Mouse (Mus musculus): ENCODE data around the gene 4931406P16Rik. TPM values are rescaled to one million over a fixed set of nuclear protein-coding genes. Genes with fewer than 3 reads are reported as not detected.

4931406P16Rik gene
- polyA plus RNA-seq, 1 experiment from 2014 or later = 26.0 TPM

DNA sequence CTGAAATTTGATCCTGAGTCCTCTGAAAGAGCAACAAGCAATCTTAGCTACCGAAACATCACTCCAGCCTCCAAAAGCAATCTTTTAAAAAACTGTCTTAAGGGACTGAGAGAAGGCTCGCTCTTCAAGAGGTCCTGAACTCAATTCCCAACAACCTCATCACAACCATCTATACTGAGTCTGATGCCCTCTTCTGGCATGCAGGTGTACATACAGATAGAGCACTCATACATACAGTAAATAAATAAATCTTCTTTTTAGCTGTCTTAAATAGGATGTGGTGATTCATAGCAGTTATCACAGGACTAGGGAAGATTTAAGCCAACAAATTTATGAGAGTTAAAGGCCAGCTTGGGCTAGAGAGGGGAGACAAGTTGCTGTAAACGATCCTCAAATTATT is 117.7 kb downstream of the 4931406P16Rik start:
- no peak for ATAC-seq
- Histone ChIP-seq H3K9ac (peak overlapping the region; percentile 94), H3K36me3 (ENCODE audit: poor library complexity, severe bottlenecking) (peaks cover 29% of the 10 kb centered on the region), H3K4me3 (peak overlapping the region; percentile 96), H3K27ac (no peak overlapping the region), H3K4me2 (peak overlapping the region; percentile 87), H3K9me3 (replicated peaks) (no peaks in the 10 kb centered on the region), H3K27me3 (no peaks in the 10 kb centered on the region), H3K4me1 (peaks cover 9% of the 10 kb centered on the region)
- 45% methylated on average over 3 of the region's 3 CpGs for WGBS

DNA sequence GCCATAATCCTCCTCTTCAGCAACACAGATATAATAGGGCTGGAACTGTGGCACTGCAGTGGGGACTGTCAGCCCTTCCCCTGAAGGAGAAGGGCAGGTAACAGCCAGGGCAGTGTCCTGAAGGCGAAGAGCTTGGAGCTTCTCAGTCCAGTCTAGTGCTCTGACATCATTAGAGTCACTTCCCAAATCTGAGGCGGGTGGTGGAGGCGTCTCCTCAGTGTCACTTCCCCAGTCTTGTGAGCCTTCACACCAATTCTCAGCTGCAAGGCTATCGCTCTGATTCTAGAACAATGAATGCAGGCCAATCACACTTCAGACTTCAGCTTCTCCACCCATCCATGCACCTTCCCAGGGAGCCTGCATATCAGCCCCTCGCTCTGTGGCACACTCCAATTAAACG is 120.5 kb downstream of the 4931406P16Rik start:
- no peak overlapping the region for H3K4me2 ChIP-seq
- H3K9me3 ChIP-seq (replicated peaks) = no peaks in the 10 kb centered on the region
- no peak overlapping the region for H3K9ac ChIP-seq
- peaks cover 47% of the 10 kb centered on the region for H3K36me3 ChIP-seq (ENCODE audit: poor library complexity, severe bottlenecking)
- H3K4me1 ChIP-seq = peaks cover 9% of the 10 kb centered on the region
- no peak overlapping the region for H3K27ac ChIP-seq
- no peak overlapping the region for H3K4me3 ChIP-seq
- no peaks in the 10 kb centered on the region for H3K27me3 ChIP-seq
- WGBS = 88% methylated on average over 6 of the region's 6 CpGs
- no peak for ATAC-seq

DNA sequence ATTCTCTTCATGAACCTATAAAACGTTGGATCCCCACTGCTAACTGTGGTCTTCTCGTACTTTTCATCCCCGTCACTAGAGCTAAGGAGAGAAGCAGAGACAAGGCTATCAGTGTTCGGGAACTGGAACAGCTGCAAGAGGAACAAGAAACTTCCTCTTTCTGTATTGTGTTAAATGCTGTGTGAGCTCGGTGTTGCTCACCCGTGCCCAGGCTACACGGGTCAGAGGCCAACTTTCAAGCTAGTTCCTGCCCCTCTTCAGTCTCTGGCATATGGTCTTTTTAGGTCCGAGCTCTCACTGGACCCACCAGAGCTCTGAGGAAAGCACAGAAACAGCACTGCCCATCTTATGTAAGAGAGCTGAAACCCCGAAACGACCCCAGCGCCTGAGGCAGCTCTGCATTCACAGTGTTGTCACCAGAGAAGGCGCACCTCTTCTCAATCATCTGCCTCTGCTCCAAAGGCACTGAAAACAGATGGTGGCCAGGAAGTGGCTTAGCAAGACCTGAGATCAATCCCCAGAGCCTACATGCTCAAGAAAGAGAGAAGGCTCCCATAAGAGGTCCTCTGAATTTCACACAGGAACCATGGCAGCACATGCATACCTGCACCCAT is 123.9 kb downstream of the 4931406P16Rik start:
- no peak overlapping the region for H3K4me2 ChIP-seq
- 93% methylated on average over 12 of the region's 12 CpGs for WGBS
- ATAC-seq = no peak
- H3K9me3 ChIP-seq (replicated peaks) = no peaks in the 10 kb centered on the region
- H3K4me3 ChIP-seq = no peak overlapping the region
- H3K4me1 ChIP-seq = no peaks in the 10 kb centered on the region
- no peak overlapping the region for H3K9ac ChIP-seq
- H3K27me3 ChIP-seq = no peaks in the 10 kb centered on the region
- H3K27ac ChIP-seq = no peak overlapping the region
- H3K36me3 ChIP-seq (ENCODE audit: poor library complexity, severe bottlenecking) = peaks cover 76% of the 10 kb centered on the region

Other genes with a start within 250 kb of the 4931406P16Rik start
- not detected in 2 replicates for gene Scgb1b30, start 218.1 kb downstream of the 4931406P16Rik start, polyA plus RNA-seq (2015; fragmentation: Nextera tagmentation; extraction: Ambion mirVana)
- 3.0 and 4.1 TPM in 2 replicates for gene Wtip, start 180.3 kb downstream of the 4931406P16Rik start, polyA plus RNA-seq (2015; fragmentation: Nextera tagmentation; extraction: Ambion mirVana)
- 222 and 242 TPM in 2 replicates for gene Uba2, start 144.0 kb downstream of the 4931406P16Rik start, polyA plus RNA-seq (2015; fragmentation: Nextera tagmentation; extraction: Ambion mirVana)
- 85.6 and 90.0 TPM in 2 replicates for gene Pdcd2l, start 116.9 kb downstream of the 4931406P16Rik start, polyA plus RNA-seq (2015; fragmentation: Nextera tagmentation; extraction: Ambion mirVana)
- 216 and 230 TPM in 2 replicates for gene Gpi1, start 83.2 kb downstream of the 4931406P16Rik start, polyA plus RNA-seq (2015; fragmentation: Nextera tagmentation; extraction: Ambion mirVana)
- gene Gm6096, start 62.5 kb downstream of the 4931406P16Rik start, polyA plus RNA-seq (2015; fragmentation: Nextera tagmentation; extraction: Ambion mirVana) = not detected in 2 replicates
- gene Lsm14a, start 79.8 kb upstream of the 4931406P16Rik start, polyA plus RNA-seq (2015; fragmentation: Nextera tagmentation; extraction: Ambion mirVana) = 95.1 and 96.0 TPM in 2 replicates

Measured in forebrain, embryonic 13.5 days (tissue).